Mouse (Mus musculus) liver, postnatal 0 days (tissue): Measurements from ENCODE around the gene E4f1.

ENCODE experiments used
- CTCF ChIP-seq: sonication (generic); IDR thresholded peaks from 2 replicates; pipeline ENCODE4 v1.5.1; 2016; ENCODE audit warnings: antibody characterized with exemption, low read depth
- EP300 ChIP-seq: IDR thresholded peaks from 2 replicates; pipeline ENCODE4 v1.6.1; 2016; ENCODE audit warnings: antibody characterized with exemption, low read depth, mild to moderate bottlenecking

GRCm38 (mm10) chr17:24504085-24504484 lies 34.0 kb upstream of the E4f1 start:
- TF ChIP-seq EP300 (no peak), CTCF (no peak)
